Mouse (Mus musculus): ENCODE data around the gene Rab30.

DNA sequence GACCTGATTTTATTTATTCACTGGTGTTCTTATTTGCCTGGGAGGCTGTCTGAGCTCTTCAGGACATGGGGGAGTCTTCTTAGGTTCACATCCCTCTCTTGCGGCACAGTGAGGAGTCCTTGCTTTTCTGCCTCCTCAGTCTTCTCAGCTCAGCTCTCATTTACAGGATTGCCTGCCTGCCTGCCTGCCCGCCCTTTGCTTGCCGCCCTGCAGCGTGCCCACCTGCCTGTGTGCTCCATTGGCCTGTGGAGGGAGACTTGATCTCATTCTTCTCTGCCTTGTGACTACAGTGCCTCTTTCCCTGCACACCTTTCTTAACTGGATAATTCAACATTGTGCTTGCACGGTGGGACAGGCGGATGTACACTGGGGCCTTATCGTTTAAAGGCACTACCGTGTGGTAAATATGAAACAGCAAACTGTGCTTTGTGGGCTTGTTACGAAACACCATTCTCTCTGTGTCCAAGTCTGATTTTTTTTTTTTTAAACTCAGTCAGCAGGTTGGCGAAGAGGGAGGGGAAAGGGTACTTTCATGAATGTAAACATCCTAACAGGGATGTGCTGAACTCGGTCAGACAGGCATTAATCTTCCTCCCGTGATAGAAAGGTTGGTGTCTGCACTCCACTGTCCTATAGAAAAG lies 41.9 kb downstream of the Rab30 start:
- TF ChIP-seq CTCF (IDR thresholded peaks at IDR 0.05; ENCODE audit: borderline replicate concordance, insufficient read depth, low read length) (no peak), POLR2A (IDR thresholded peaks at IDR 0.05; ENCODE audit: low read depth, low read length) (no peak)
